Mouse (Mus musculus) liver, embryonic 14.5 days (tissue): ENCODE results near the gene BC003965. TPM values are rescaled to one million over a fixed set of nuclear protein-coding genes. Genes with fewer than 3 reads are reported as not detected.
A peak's percentile ranks its signal among the peaks of the same experiment; 100 is the strongest.

Experiments used
- ATAC-seq: fragments of 200-750 bp; cut with Nextera tagmentation; 2 replicates; pipeline ENCODE4 v1.8.0; 2017; ENCODE audit warnings: moderate number of reproducible peaks, mild to moderate bottlenecking, moderate library complexity; ENCODE audit not compliant: insufficient read depth
- DNase-seq, 3 experiments: peaks; one replicate each; pipeline ENCODE4 v3.0.0-alpha.2; 2012 to 2013; ENCODE audit warnings: low read depth in 3 of 3, low spot score in 3 of 3
- H3K27ac ChIP-seq: fragments of 300-500 bp; sonication (generic); 2 replicates; pipeline ENCODE4 v1.5.1; 2014; ENCODE audit warnings: moderate library complexity, mild to moderate bottlenecking, control low read depth, inconsistent platforms
- H3K27me3 ChIP-seq: fragments of 300-500 bp; sonication (generic); 2 replicates; pipeline ENCODE4 v1.6.1; 2014; ENCODE audit warnings: mild to moderate bottlenecking, low read length, moderate library complexity; ENCODE audit not compliant: control insufficient read depth, insufficient read depth
- H3K36me3 ChIP-seq: fragments of 300-500 bp; sonication (generic); replicated peaks from 2 replicates; pipeline ENCODE4 v1.6.1; 2014; ENCODE audit warnings: low read depth; ENCODE audit not compliant: control insufficient read depth, insufficient read depth
- H3K4me1 ChIP-seq, 2 experiments: fragments of 200-500 bp in 1 of 2; fragments of 300-500 bp in 1 of 2; sonication (generic) in 1 of 2; replicated peaks; 2 replicates each; pipeline ENCODE4 v1.6.1; 2012 to 2014; ENCODE audit warnings: antibody characterized with exemption in 1 of 2, inconsistent platforms in 1 of 2, low read length in 1 of 2; ENCODE audit not compliant: control insufficient read depth in 2 of 2, insufficient read depth in 2 of 2
- H3K4me2 ChIP-seq: fragments of 300-500 bp; sonication (generic); 2 replicates; pipeline ENCODE4 v1.6.1; 2014; ENCODE audit warnings: low read depth, mild to moderate bottlenecking, control low read depth, moderate library complexity
- H3K4me3 ChIP-seq, 2 experiments: fragments of 200-500 bp in 1 of 2; fragments of 300-500 bp in 1 of 2; sonication (generic) in 1 of 2; 2 replicates each; pipeline ENCODE4 v1.5.1; 2012 to 2014; ENCODE audit warnings: low read depth in 2 of 2, low read length in 2 of 2, mild to moderate bottlenecking in 2 of 2, control low read depth in 1 of 2, inconsistent platforms in 1 of 2, moderate library complexity in 1 of 2; ENCODE audit not compliant: insufficient read depth in 1 of 2
- H3K9ac ChIP-seq: fragments of 300-500 bp; sonication (generic); replicated peaks from 2 replicates; pipeline ENCODE4 v1.6.1; 2014; ENCODE audit warnings: mild to moderate bottlenecking, control low read depth, moderate library complexity
- H3K9me3 ChIP-seq: fragments of 300-500 bp; sonication (generic); 2 replicates; pipeline ENCODE4 v1.6.1; 2016; ENCODE audit warnings: low read length, mixed read lengths; ENCODE audit not compliant: control insufficient read depth
- CTCF ChIP-seq: IDR thresholded peaks from 2 replicates; pipeline ENCODE4 v1.5.1; 2016; ENCODE audit warnings: antibody characterized with exemption, low read depth, control low read depth
- EP300 ChIP-seq: IDR thresholded peaks from 2 replicates; pipeline ENCODE4 v1.6.1; 2016; ENCODE audit warnings: antibody characterized with exemption, low read depth
- WGBS: fragments of 180-500 bp; shearing (Covaris S2); extraction: QIAGEN DNeasy Blood & Tissue Kit; methylation state at CpG from one replicate; pipeline ENCODE4 v1.1.7; 2014; ENCODE audit not compliant: insufficient replicate concordance; 5-methylcytosine and 5-hydroxymethylcytosine counted together
- polyA plus RNA-seq, 2 experiments: library from polyadenylated mRNA; depleted of rRNA in 1 of 2; stranded (reverse) in 1 of 2; unstranded in 1 of 2; fragments of >200 nt; fragmentation: Nextera tagmentation in 1 of 2; extraction: Ambion mirVana in 1 of 2; gene quantifications; 2 replicates each; pipeline versions ENCODE4 v1.2.1 to v1.2.3; 2012 to 2014

Gene BC003965
- polyA plus RNA-seq, 2 experiments = 13.4 to 16.8 TPM

- no peak overlapping the region for H3K4me3 ChIP-seq
- H3K36me3 ChIP-seq = peaks cover 3% of the 10 kb centered on the region
- no peak for DNase-seq
- H3K4me2 ChIP-seq = no peak overlapping the region
- no peaks in the 10 kb centered on the region for H3K9me3 ChIP-seq
- 76% methylated on average over 3 of the region's 3 CpGs for WGBS
- TF ChIP-seq EP300 = no peak
- TF ChIP-seq CTCF = no peak
- no peaks in the 10 kb centered on the region for H3K27me3 ChIP-seq
- no peak for ATAC-seq
- no peak overlapping the region for H3K27ac ChIP-seq
- no peaks in the 10 kb centered on the region for H3K4me1 ChIP-seq
- no peak overlapping the region for H3K9ac ChIP-seq
Observed at GRCm38 (mm10) chr17:25215431-25215830, 31.1 kb downstream of the BC003965 start.

- no peak for TF ChIP-seq CTCF
- no peak for TF ChIP-seq EP300
- ATAC-seq (no peak), DNase-seq (no peak)
- H3K4me3 ChIP-seq = no peak overlapping the region
- H3K9me3 ChIP-seq = no peaks in the 10 kb centered on the region
- no peaks in the 10 kb centered on the region; the same call in none of the 2 replicates for H3K36me3 ChIP-seq
- no peak overlapping the region for H3K27ac ChIP-seq
- H3K9ac ChIP-seq = no peak overlapping the region
- WGBS = 76% methylated on average over 9 of the region's 9 CpGs
- H3K4me2 ChIP-seq = no peak overlapping the region
- H3K4me1 ChIP-seq = peaks cover 15 to 20% of the 10 kb centered on the region in 2 experiments
- H3K27me3 ChIP-seq = no peaks in the 10 kb centered on the region
Observed at GRCm38 (mm10) chr17:25218967-25219366, 34.6 kb downstream of the BC003965 start.

GRCm38 (mm10) chr17:25219492-25220295 lies 35.3 kb downstream of the BC003965 start:
- no peaks in the 10 kb centered on the region for H3K9me3 ChIP-seq
- H3K27ac ChIP-seq = no peak overlapping the region
- peaks cover 23 to 28% of the 10 kb centered on the region in 2 experiments for H3K4me1 ChIP-seq
- ATAC-seq (no peak), DNase-seq (no peak)
- no peak overlapping the region for H3K4me3 ChIP-seq
- no peak overlapping the region for H3K9ac ChIP-seq
- no peak overlapping the region for H3K4me2 ChIP-seq
- no peaks in the 10 kb centered on the region; the same call in none of the 2 replicates for H3K36me3 ChIP-seq
- TF ChIP-seq EP300 (no peak), CTCF (no peak)
- 79% methylated on average over 15 of the region's 15 CpGs for WGBS
- no peaks in the 10 kb centered on the region for H3K27me3 ChIP-seq

GRCm38 (mm10) chr17:25220746-25221145 lies 36.4 kb downstream of the BC003965 start:
- H3K4me2 ChIP-seq = peak overlapping the region; percentile 91
- no peaks in the 10 kb centered on the region for H3K9me3 ChIP-seq
- H3K9ac ChIP-seq = peak overlapping the region; percentile 1; the same call in 1 of the 2 replicates
- no peak for DNase-seq
- no peak overlapping the region; the same call in 1 of the 2 replicates for H3K27ac ChIP-seq
- 85% methylated on average over 1 of the region's 1 CpGs for whole genome bisulfite sequencing
- TF ChIP-seq CTCF (no peak), EP300 (no peak)
- H3K4me3 ChIP-seq = no peak overlapping the region
- no peaks in the 10 kb centered on the region for H3K27me3 ChIP-seq
- H3K36me3 ChIP-seq = no peaks in the 10 kb centered on the region; the same call in none of the 2 replicates
- peaks cover 33 to 37% of the 10 kb centered on the region in 2 experiments for H3K4me1 ChIP-seq
- ATAC-seq = no peak

GRCm38 (mm10) chr17:25221821-25222503 lies 37.6 kb downstream of the BC003965 start:
- H3K4me2 ChIP-seq = peak overlapping the region; percentile 91
- peak overlapping the region; percentile 89 for H3K9ac ChIP-seq
- ATAC-seq (peak; percentile 78), DNase-seq (peak; percentile 63 to 80 (median 65))
- H3K27ac ChIP-seq = peak overlapping the region; percentile 92
- H3K9me3 ChIP-seq = no peaks in the 10 kb centered on the region
- no peaks in the 10 kb centered on the region for H3K27me3 ChIP-seq
- peaks cover 44 to 49% of the 10 kb centered on the region in 2 experiments for H3K4me1 ChIP-seq
- TF ChIP-seq EP300 (no peak), CTCF (0 out of 2 replicates have a peak, but pooled peaks have one; percentile 15)
- WGBS = under 1% methylated on average over 27 of the region's 30 CpGs
- H3K36me3 ChIP-seq = peaks cover 6% of the 10 kb centered on the region
- H3K4me3 ChIP-seq = peak overlapping the region; percentile 64 to 97
